Mouse (Mus musculus): ENCODE results near the gene Rhof. TPM values are rescaled to one million over a fixed set of nuclear protein-coding genes. Genes with fewer than 3 reads are reported as not detected.

The Rhof gene
- total RNA-seq (2023; ENCODE audit: inconsistent age), result 82.7 to 95.8 TPM (median 89.3 TPM) in 4 replicates

GRCm38 (mm10) chr5:123132308-123133071, at the start of gene Rhof:
Rhof (minus strand) TSS chr5:123132692.

GRCm38 (mm10) chr5:123169284-123169683, 36.8 kb upstream of the Rhof start, which contains the start of gene Psmd9:
Psmd9 (plus strand) TSS chr5:123169413.

GRCm38 (mm10) chr5:123142161-123143157, 10.0 kb upstream of the Rhof start, which contains the start of gene Setd1b:
Setd1b (plus strand) TSS chr5:123142193.

GRCm38 (mm10) chr5:123068115-123068514, 64.4 kb downstream of the Rhof start, which contains the start of gene Tmem120b:
Tmem120b (plus strand) TSS chr5:123068415.

Other genes with a start within 250 kb of the Rhof start
- gene Kdm2b, start 142.9 kb downstream of the Rhof start, total RNA-seq (2023; ENCODE audit: inconsistent age), result 65.1 to 79.9 TPM (median 70.6 TPM) in 4 replicates
- gene Orai1, start 117.6 kb downstream of the Rhof start, total RNA-seq (2023; ENCODE audit: inconsistent age), result 30.6 to 34.7 TPM (median 33.7 TPM) in 4 replicates
- gene Morn3, start 85.7 kb downstream of the Rhof start, total RNA-seq (2023; ENCODE audit: inconsistent age), result not detected in 4 replicates
- gene Tmem120b, start 64.3 kb downstream of the Rhof start, total RNA-seq (2023; ENCODE audit: inconsistent age), result 5.5 to 7.6 TPM (median 6.9 TPM) in 4 replicates
- 65.9 to 77.5 TPM (median 73.3 TPM) in 4 replicates for gene Setd1b, start 9.5 kb upstream of the Rhof start, total RNA-seq (2023; ENCODE audit: inconsistent age)
- 27.2 to 34.0 TPM (median 31.5 TPM) in 4 replicates for gene Psmd9, start 36.7 kb upstream of the Rhof start, total RNA-seq (2023; ENCODE audit: inconsistent age)
- gene Hpd, start 50.0 kb upstream of the Rhof start, total RNA-seq (2023; ENCODE audit: inconsistent age), result not detected in 4 replicates
- 0.87 to 2.4 TPM (median 1.4 TPM) in 4 replicates for gene Wdr66, start 119.4 kb upstream of the Rhof start, total RNA-seq (2023; ENCODE audit: inconsistent age)
- gene Bcl7a, start 211.1 kb upstream of the Rhof start, total RNA-seq (2023; ENCODE audit: inconsistent age), result 52.5 to 60.6 TPM (median 56.7 TPM) in 4 replicates

Measured in B cell, adult (primary cell).